Mouse (Mus musculus) neural tube, embryonic 15.5 days (tissue): ENCODE measurements around the gene Egr2. TPM values are rescaled to one million over a fixed set of nuclear protein-coding genes. Genes with fewer than 3 reads are reported as not detected.
A peak's percentile ranks its signal among the peaks of the same experiment; 100 is the strongest.

Experiments used
- ATAC-seq: fragments of 200-750 bp; cut with Nextera tagmentation; 2 replicates; pipeline ENCODE4 v1.8.0; 2017; ENCODE audit warnings: mild to moderate bottlenecking, moderate TSS enrichment, moderate library complexity; ENCODE audit not compliant: low FRiP score
- H3K27ac ChIP-seq: fragments of 300-500 bp; sonication (generic); replicated peaks from 2 replicates; pipeline ENCODE4 v1.5.1; 2015; ENCODE audit warnings: mild to moderate bottlenecking, inconsistent platforms
- H3K27me3 ChIP-seq: fragments of 300-500 bp; sonication (generic); replicated peaks from 2 replicates; pipeline ENCODE4 v1.6.1; 2015; ENCODE audit warnings: inconsistent platforms
- H3K36me3 ChIP-seq: fragments of 300-500 bp; sonication (generic); 2 replicates; pipeline ENCODE4 v1.6.1; 2015; ENCODE audit warnings: inconsistent platforms
- H3K4me1 ChIP-seq: fragments of 300-500 bp; sonication (generic); 2 replicates; pipeline ENCODE4 v1.6.1; 2015; ENCODE audit warnings: inconsistent platforms
- H3K4me2 ChIP-seq: fragments of 300-500 bp; sonication (generic); 2 replicates; pipeline ENCODE4 v1.6.1; 2015; ENCODE audit warnings: inconsistent platforms, mild to moderate bottlenecking, moderate library complexity
- H3K4me3 ChIP-seq: fragments of 300-500 bp; sonication (generic); replicated peaks from 2 replicates; pipeline ENCODE4 v1.5.1; 2015; ENCODE audit warnings: mild to moderate bottlenecking, inconsistent platforms
- H3K9ac ChIP-seq: fragments of 300-500 bp; sonication (generic); replicated peaks from 2 replicates; pipeline ENCODE4 v1.6.1; 2015; ENCODE audit warnings: mild to moderate bottlenecking, inconsistent platforms
- H3K9me3 ChIP-seq: fragments of 300-500 bp; sonication (generic); replicated peaks from 2 replicates; pipeline ENCODE4 v1.6.1; 2016; ENCODE audit warnings: inconsistent platforms
- whole genome bisulfite sequencing: fragments of 180-500 bp; shearing (Covaris S2); methylation state at CpG from one replicate; pipeline ENCODE4 v1.1.7; 2015; ENCODE audit warnings: mixed read lengths; 5-methylcytosine and 5-hydroxymethylcytosine counted together
- polyA plus RNA-seq: library from polyadenylated mRNA; unstranded; fragments of >200 nt; fragmentation: Nextera tagmentation; extraction: Ambion mirVana; gene quantifications from 2 replicates; pipeline ENCODE4 v1.2.1, GENCODE M21; 2015

Gene Egr2
- polyA plus RNA-seq, 1 experiment from 2014 or later: 1.1 TPM

GRCm38 (mm10) chr10:67512871-67513270 is 22.4 kb upstream of the Egr2 start:
- Histone ChIP-seq H3K4me1 (no peaks in the 10 kb centered on the region), H3K27me3 (no peaks in the 10 kb centered on the region), H3K27ac (no peak overlapping the region), H3K4me3 (no peak overlapping the region), H3K9ac (no peak overlapping the region), H3K9me3 (no peaks in the 10 kb centered on the region), H3K4me2 (no peak overlapping the region), H3K36me3 (no peaks in the 10 kb centered on the region)
- WGBS: 50% methylated on average over 7 of the region's 7 CpGs
- no peak for ATAC-seq

- H3K27ac ChIP-seq: no peak overlapping the region
- no peaks in the 10 kb centered on the region for H3K4me1 ChIP-seq
- WGBS: 90% methylated on average over 3 of the region's 3 CpGs
- no peak overlapping the region for H3K9ac ChIP-seq
- no peak overlapping the region for H3K4me2 ChIP-seq
- H3K36me3 ChIP-seq: no peaks in the 10 kb centered on the region
- no peak overlapping the region for H3K4me3 ChIP-seq
- H3K9me3 ChIP-seq: no peaks in the 10 kb centered on the region
- peaks cover 2% of the 10 kb centered on the region; the same call in 1 of the 2 replicates for H3K27me3 ChIP-seq
- no peak for ATAC-seq
Observed at GRCm38 (mm10) chr10:67518733-67519132, 16.5 kb upstream of the Egr2 start.

- Histone ChIP-seq H3K4me1 (no peaks in the 10 kb centered on the region), H3K4me2 (no peak overlapping the region), H3K27ac (no peak overlapping the region), H3K9me3 (no peaks in the 10 kb centered on the region), H3K36me3 (no peaks in the 10 kb centered on the region), H3K4me3 (no peak overlapping the region), H3K9ac (no peak overlapping the region), H3K27me3 (peaks cover 3% of the 10 kb centered on the region; the same call in 1 of the 2 replicates)
- 85% methylated on average over 3 of the region's 3 CpGs for whole genome bisulfite sequencing
- ATAC-seq: no peak
Observed at GRCm38 (mm10) chr10:67524130-67524529, 11.1 kb upstream of the Egr2 start.

- ATAC-seq: no peak
- H3K27ac ChIP-seq: no peak overlapping the region
- H3K4me2 ChIP-seq: no peak overlapping the region
- H3K9ac ChIP-seq: no peak overlapping the region
- WGBS: 81% methylated on average over 7 of the region's 7 CpGs
- no peaks in the 10 kb centered on the region for H3K9me3 ChIP-seq
- H3K4me1 ChIP-seq: no peaks in the 10 kb centered on the region
- peaks cover 3% of the 10 kb centered on the region; the same call in 1 of the 2 replicates for H3K27me3 ChIP-seq
- no peak overlapping the region for H3K4me3 ChIP-seq
- no peaks in the 10 kb centered on the region for H3K36me3 ChIP-seq
Observed at GRCm38 (mm10) chr10:67524694-67525093, 10.6 kb upstream of the Egr2 start.

GRCm38 (mm10) chr10:67526435-67526834 is 8.8 kb upstream of the Egr2 start:
- Histone ChIP-seq H3K4me1 (no peaks in the 10 kb centered on the region), H3K27ac (no peak overlapping the region), H3K9ac (no peak overlapping the region), H3K36me3 (no peaks in the 10 kb centered on the region), H3K4me2 (no peak overlapping the region), H3K4me3 (no peak overlapping the region), H3K27me3 (peaks cover 8% of the 10 kb centered on the region), H3K9me3 (no peaks in the 10 kb centered on the region)
- WGBS: 63% methylated on average over 9 of the region's 9 CpGs
- no peak for ATAC-seq

- H3K4me1 ChIP-seq: no peaks in the 10 kb centered on the region
- 80% methylated on average over 4 of the region's 4 CpGs for WGBS
- no peaks in the 10 kb centered on the region for H3K36me3 ChIP-seq
- no peak overlapping the region for H3K27ac ChIP-seq
- no peaks in the 10 kb centered on the region for H3K9me3 ChIP-seq
- no peak for ATAC-seq
- H3K4me3 ChIP-seq: no peak overlapping the region
- peaks cover 38% of the 10 kb centered on the region for H3K27me3 ChIP-seq
- no peak overlapping the region for H3K9ac ChIP-seq
- H3K4me2 ChIP-seq: no peak overlapping the region
Observed at GRCm38 (mm10) chr10:67529769-67530168, 5.5 kb upstream of the Egr2 start.

GRCm38 (mm10) chr10:67535972-67536371 is 697 bp downstream of the Egr2 start:
- under 1% methylated on average over 35 of the region's 35 CpGs for WGBS
- Histone ChIP-seq H3K27me3 (peaks cover 91% of the 10 kb centered on the region), H3K9me3 (no peaks in the 10 kb centered on the region), H3K4me1 (peaks cover 49% of the 10 kb centered on the region), H3K4me2 (peak overlapping the region; percentile 96), H3K9ac (0 out of 2 replicates have a peak overlapping the region, but pooled peaks have one; percentile 28), H3K4me3 (peak overlapping the region; percentile 56), H3K36me3 (no peaks in the 10 kb centered on the region), H3K27ac (no peak overlapping the region)
- peak; percentile 26; the same call in 1 of the 2 replicates for ATAC-seq

GRCm38 (mm10) chr10:67536621-67537141 is 1.4 kb downstream of the Egr2 start:
- Histone ChIP-seq H3K4me3 (peak overlapping the region; percentile 56), H3K9ac (peak overlapping the region; percentile 28), H3K27ac (no peak overlapping the region), H3K36me3 (no peaks in the 10 kb centered on the region), H3K27me3 (peaks cover 91% of the 10 kb centered on the region), H3K4me1 (peaks cover 49% of the 10 kb centered on the region), H3K9me3 (no peaks in the 10 kb centered on the region), H3K4me2 (peak overlapping the region; percentile 96)
- under 1% methylated on average over 19 of the region's 32 CpGs for WGBS
- ATAC-seq: peak; percentile 36

- peaks cover 91% of the 10 kb centered on the region for H3K27me3 ChIP-seq
- H3K9ac ChIP-seq: peak overlapping the region; percentile 31
- H3K4me3 ChIP-seq: peak overlapping the region; percentile 56
- no peaks in the 10 kb centered on the region for H3K9me3 ChIP-seq
- H3K4me1 ChIP-seq: peaks cover 49% of the 10 kb centered on the region
- whole genome bisulfite sequencing: under 1% methylated on average over 51 of the region's 51 CpGs
- H3K4me2 ChIP-seq: peak overlapping the region; percentile 96
- H3K36me3 ChIP-seq: no peaks in the 10 kb centered on the region
- H3K27ac ChIP-seq: no peak overlapping the region
- ATAC-seq: peak; percentile 78
Observed at GRCm38 (mm10) chr10:67537151-67537994, 2.1 kb downstream of the Egr2 start.

- Histone ChIP-seq H3K36me3 (no peaks in the 10 kb centered on the region), H3K4me2 (peak overlapping the region; percentile 96), H3K9ac (no peak overlapping the region; the same call in 1 of the 2 replicates), H3K4me3 (peak overlapping the region; percentile 56), H3K27me3 (peaks cover 91% of the 10 kb centered on the region), H3K27ac (no peak overlapping the region), H3K9me3 (no peaks in the 10 kb centered on the region), H3K4me1 (peaks cover 49% of the 10 kb centered on the region)
- WGBS: 2% methylated on average over 19 of the region's 19 CpGs
- ATAC-seq: no peak
Observed at GRCm38 (mm10) chr10:67538106-67538505, 2.8 kb downstream of the Egr2 start.

- WGBS: under 1% methylated on average over 50 of the region's 50 CpGs
- Histone ChIP-seq H3K9me3 (no peaks in the 10 kb centered on the region), H3K4me3 (peak overlapping the region; percentile 56), H3K27ac (no peak overlapping the region), H3K4me1 (peaks cover 49% of the 10 kb centered on the region), H3K27me3 (peaks cover 87% of the 10 kb centered on the region), H3K9ac (no peak overlapping the region), H3K36me3 (no peaks in the 10 kb centered on the region), H3K4me2 (peak overlapping the region; percentile 96)
- no peak for ATAC-seq
Observed at GRCm38 (mm10) chr10:67538585-67539400, 3.5 kb downstream of the Egr2 start.
